Mouse (Mus musculus): Measurements from ENCODE around the gene Myo1d. TPM values are rescaled to one million over a fixed set of nuclear protein-coding genes. Genes with fewer than 3 reads are reported as not detected.

The Myo1d gene
- total and polyA plus RNA-seq, 3 experiments = 15.9 to 81.1 (median 41.7) TPM

DNA sequence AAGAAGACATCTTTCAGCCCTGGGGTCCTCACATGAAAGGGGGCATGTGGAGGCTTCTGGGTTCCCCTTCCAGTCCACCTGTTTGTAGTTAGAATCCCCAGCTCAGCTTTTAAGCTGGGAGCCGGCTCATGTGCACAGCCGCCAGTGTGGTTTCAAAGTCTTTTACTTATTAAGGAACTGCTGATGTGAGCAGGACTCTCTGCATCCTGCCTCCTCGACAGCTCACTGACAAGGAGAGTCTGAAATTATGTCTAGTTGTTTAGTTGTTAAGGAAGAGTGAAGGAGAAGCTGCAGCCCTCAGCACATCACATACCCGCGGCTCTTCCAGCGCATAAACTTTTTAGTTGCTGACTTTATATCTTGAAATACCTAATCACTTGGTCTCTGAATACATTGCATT, 230.0 kb downstream of the Myo1d start:
- H3K9me3 ChIP-seq (replicated peaks; ENCODE audit: insufficient read depth, low read length) = no peaks in the 10 kb centered on the region
- H3K27me3 ChIP-seq (ENCODE audit: control insufficient read depth in 1 of 2, insufficient read depth in 2 of 2, low read length in 2 of 2) = no peaks in the 10 kb centered on the region
- no peak overlapping the region for H3K27ac ChIP-seq (ENCODE audit: control insufficient read depth, low read depth, low read length)
- no peaks in the 10 kb centered on the region for H3K79me2 ChIP-seq (ENCODE audit: control insufficient read depth, insufficient read depth, low read length, poor library complexity)
- no peak for DNase-seq (ENCODE audit: low read depth, low spot score)
- H3K4me3 ChIP-seq (ENCODE audit: control insufficient read depth in 1 of 2, insufficient read depth in 1 of 2, low read depth in 2 of 2, low read length in 2 of 2) = no peak overlapping the region
- no peaks in the 10 kb centered on the region; a peak in 1 of 4 replicates for H3K36me3 ChIP-seq (ENCODE audit: control insufficient read depth in 1 of 2, insufficient read depth in 2 of 2, low read length in 2 of 2)
- H3K9ac ChIP-seq (ENCODE audit: control insufficient read depth, low read depth, low read length, poor library complexity, severe bottlenecking) = no peak overlapping the region
- no peaks in the 10 kb centered on the region for H3K4me1 ChIP-seq (ENCODE audit: control insufficient read depth in 1 of 2, insufficient read depth in 2 of 2, low read length in 2 of 2)
- no peak for TF ChIP-seq USF2 (IDR thresholded peaks at IDR 0.05; ENCODE audit: borderline replicate concordance in 1 of 2, insufficient read depth in 1 of 2, low read depth in 1 of 2, low read length in 2 of 2)
- TF ChIP-seq NRF1 (IDR thresholded peaks at IDR 0.05; ENCODE audit: insufficient read depth, low read depth, low read length, poor library complexity, severe bottlenecking) = no peak
- no peak for TF ChIP-seq POLR2AphosphoS5 (IDR thresholded peaks at IDR 0.05; ENCODE audit: borderline replicate concordance, low read depth, low read length)
- no peak for TF ChIP-seq NELFE (IDR thresholded peaks at IDR 0.05; ENCODE audit: low read depth, low read length)
- TF ChIP-seq TCF12 (IDR thresholded peaks at IDR 0.05; ENCODE audit: low read depth, low read length) = no peak
- TF ChIP-seq CTCF (IDR thresholded peaks at IDR 0.05 in 2 of 3, conservative IDR thresholded peaks at IDR 0.05 in 1 of 3; ENCODE audit: control insufficient read depth in 1 of 3, insufficient read depth in 1 of 3, low read depth in 2 of 3, low read length in 3 of 3, poor library complexity in 1 of 3, severe bottlenecking in 1 of 3) = no peak
- no peak for TF ChIP-seq ZKSCAN1 (IDR thresholded peaks at IDR 0.05; ENCODE audit: low read depth, low read length)
- no peak for TF ChIP-seq CHD2 (IDR thresholded peaks at IDR 0.05; ENCODE audit: low read length)

DNA sequence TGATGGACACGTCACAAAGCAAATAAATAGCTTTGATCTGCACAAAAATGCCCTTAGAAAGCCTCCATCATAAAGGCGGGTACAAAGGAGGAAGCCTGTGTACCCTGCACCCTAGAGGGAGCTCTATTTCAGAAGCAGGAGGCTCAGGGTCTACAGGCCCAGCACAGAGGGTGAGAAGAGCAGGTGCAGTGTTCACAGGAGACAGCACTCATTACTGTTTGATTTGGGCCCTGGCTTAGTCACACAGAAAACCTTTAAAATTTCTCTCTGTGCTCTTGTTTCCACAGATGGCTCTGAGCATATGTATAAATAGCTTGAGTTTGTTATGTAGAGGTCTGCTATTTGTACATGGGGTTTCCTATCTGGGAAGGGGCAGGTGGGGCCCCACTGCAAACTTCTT, 233.6 kb downstream of the Myo1d start:
- DNase-seq (ENCODE audit: low read depth, low spot score) = no peak

More for the DNA sequence above, 233.6 kb downstream of the Myo1d start:
- H3K9me3 ChIP-seq (replicated peaks; ENCODE audit: insufficient read depth, low read length) = no peaks in the 10 kb centered on the region
- no peaks in the 10 kb centered on the region for H3K79me2 ChIP-seq (ENCODE audit: control insufficient read depth, insufficient read depth, low read length, poor library complexity)
- no peaks in the 10 kb centered on the region for H3K27me3 ChIP-seq (ENCODE audit: control insufficient read depth in 1 of 2, insufficient read depth in 2 of 2, low read length in 2 of 2)
- TF ChIP-seq MEF2A (IDR thresholded peaks at IDR 0.05; ENCODE audit: extremely low read depth, insufficient replicate concordance, low read depth, low read length, poor library complexity, severe bottlenecking) = no peak
- no peak for TF ChIP-seq ELF1 (IDR thresholded peaks at IDR 0.05; ENCODE audit: low read depth, low read length)
- no peak for TF ChIP-seq POLR2AphosphoS2 (IDR thresholded peaks at IDR 0.05; ENCODE audit: low read length)
- no peak for TF ChIP-seq MYB (IDR thresholded peaks at IDR 0.05; ENCODE audit: low read depth, low read length)
- TF ChIP-seq GATA1 (IDR thresholded peaks at IDR 0.05; ENCODE audit: low read depth, low read length) = no peak
- no peak for TF ChIP-seq RCOR1 (IDR thresholded peaks at IDR 0.05; ENCODE audit: low read depth, low read length)
- no peak for TF ChIP-seq TAL1 (IDR thresholded peaks at IDR 0.05; ENCODE audit: low read length)
- no peak for TF ChIP-seq EP300 (IDR thresholded peaks at IDR 0.05; ENCODE audit: low read depth in 1 of 2, low read length in 2 of 2)
- TF ChIP-seq USF1 (IDR thresholded peaks at IDR 0.05; ENCODE audit: low read depth, low read length) = no peak
- TF ChIP-seq SIN3A (IDR thresholded peaks at IDR 0.05; ENCODE audit: low read length) = no peak
- no peak for TF ChIP-seq CHD2 (IDR thresholded peaks at IDR 0.05; ENCODE audit: low read length)
- TF ChIP-seq CTCF (IDR thresholded peaks at IDR 0.05 in 2 of 3, conservative IDR thresholded peaks at IDR 0.05 in 1 of 3; ENCODE audit: control insufficient read depth in 1 of 3, insufficient read depth in 1 of 3, low read depth in 2 of 3, low read length in 3 of 3, poor library complexity in 1 of 3, severe bottlenecking in 1 of 3) = no peak; a peak in 1 of 6 replicates
- TF ChIP-seq MAFK (IDR thresholded peaks at IDR 0.05; ENCODE audit: borderline replicate concordance, low read depth, low read length) = no peak
- TF ChIP-seq E2F4 (IDR thresholded peaks at IDR 0.05; ENCODE audit: borderline replicate concordance, low read depth, low read length) = no peak
- TF ChIP-seq POLR2AphosphoS5 (IDR thresholded peaks at IDR 0.05; ENCODE audit: borderline replicate concordance, low read depth, low read length) = no peak
- no peak for TF ChIP-seq ZKSCAN1 (IDR thresholded peaks at IDR 0.05; ENCODE audit: low read depth, low read length)
- no peak overlapping the region for H3K4me3 ChIP-seq (ENCODE audit: control insufficient read depth in 1 of 2, insufficient read depth in 1 of 2, low read depth in 2 of 2, low read length in 2 of 2)
- H3K36me3 ChIP-seq (ENCODE audit: control insufficient read depth in 1 of 2, insufficient read depth in 2 of 2, low read length in 2 of 2) = peaks cover 0 to 3% of the 10 kb centered on the region in 2 experiments; a peak in 1 of 4 replicates
- no peak overlapping the region for H3K9ac ChIP-seq (ENCODE audit: control insufficient read depth, low read depth, low read length, poor library complexity, severe bottlenecking)
- no peaks in the 10 kb centered on the region for H3K4me1 ChIP-seq (ENCODE audit: control insufficient read depth in 1 of 2, insufficient read depth in 2 of 2, low read length in 2 of 2)
- H3K27ac ChIP-seq (ENCODE audit: control insufficient read depth, low read depth, low read length) = no peak overlapping the region

All from MEL (cell line).